Mouse (Mus musculus) erythroblast, embryonic 14.5 days (primary cell): ENCODE data around the gene Fam168a.

Experiments
- GATA1 ChIP-seq: IDR thresholded peaks from 2 replicates; pipeline ENCODE4 v1.6.1; 2012; ENCODE audit warnings: low read length, inconsistent platforms, mixed read lengths
- TAL1 ChIP-seq: IDR thresholded peaks from 3 replicates; pipeline ENCODE4 v1.6.1; 2012; ENCODE audit warnings: low read length, inconsistent platforms, mixed read lengths

DNA sequence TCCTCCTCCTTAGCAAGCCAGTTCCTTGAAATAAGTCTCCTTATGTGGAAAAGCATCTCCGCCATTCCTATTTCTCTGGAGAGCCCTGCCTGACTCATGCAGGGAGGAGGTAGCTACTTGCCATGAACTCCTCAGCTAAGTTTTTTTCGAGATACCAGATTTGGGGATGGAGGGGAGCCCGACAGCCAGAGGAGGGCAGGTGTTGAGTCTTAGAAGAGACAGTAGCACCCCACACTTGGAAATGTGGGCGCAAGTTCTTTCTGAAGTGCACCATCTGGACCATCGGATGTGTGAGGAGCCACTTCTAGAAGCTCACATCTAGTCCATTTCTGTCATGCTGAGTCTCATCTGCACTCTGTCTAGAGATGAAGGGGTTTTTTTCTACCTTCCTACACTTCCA, 35.8 kb upstream of the Fam168a start:
- TF ChIP-seq TAL1 (no peak), GATA1 (no peak)
